Mouse (Mus musculus) spleen, adult 2 months (tissue): Measurements from ENCODE around the gene Dph1. TPM values are rescaled to one million over a fixed set of nuclear protein-coding genes. Genes with fewer than 3 reads are reported as not detected.

Experiments used
- DNase-seq, 2 experiments: peaks; one replicate each; pipeline versions ENCODE4 v3.0.0 to v3.0.0-alpha.2; 2012 to 2021; ENCODE audit warnings: low spot score in 2 of 2, low read depth in 1 of 2
- H3K27ac ChIP-seq: fragments of 200-500 bp; 2 replicates; pipeline ENCODE4 v1.5.1; 2012; ENCODE audit warnings: low read length, inconsistent platforms; ENCODE audit not compliant: insufficient read depth
- H3K27me3 ChIP-seq: fragments of 200-500 bp; 2 replicates; pipeline ENCODE4 v1.6.1; 2012; ENCODE audit warnings: mild to moderate bottlenecking, moderate library complexity, low read length, inconsistent platforms; ENCODE audit not compliant: control insufficient read depth, insufficient read depth
- H3K36me3 ChIP-seq: fragments of 200-500 bp; 2 replicates; pipeline ENCODE4 v1.6.1; 2012; ENCODE audit warnings: mild to moderate bottlenecking, low read length, inconsistent platforms; ENCODE audit not compliant: control insufficient read depth, insufficient read depth
- H3K4me1 ChIP-seq: fragments of 200-500 bp; 2 replicates; pipeline ENCODE4 v1.6.1; 2011; ENCODE audit warnings: inconsistent platforms; ENCODE audit not compliant: control insufficient read depth, insufficient read depth, insufficient read length
- H3K4me3 ChIP-seq: fragments of 200-500 bp; 2 replicates; pipeline ENCODE4 v1.5.1; 2011; ENCODE audit warnings: mild to moderate bottlenecking, inconsistent platforms; ENCODE audit not compliant: insufficient read depth, insufficient read length; ENCODE audit errors: extremely low read depth
- CTCF ChIP-seq: fragments of 200-500 bp; IDR thresholded peaks from 2 replicates; pipeline ENCODE4 v1.5.1; 2011; ENCODE audit warnings: mild to moderate bottlenecking, inconsistent platforms; ENCODE audit not compliant: insufficient read depth, insufficient read length, insufficient replicate concordance; ENCODE audit errors: extremely low read depth
- POLR2A ChIP-seq: fragments of 200-500 bp; IDR thresholded peaks from 2 replicates; pipeline ENCODE4 v1.6.1; 2011; ENCODE audit warnings: low read depth, low read length, inconsistent platforms
- WGBS: fragments of 180-500 bp; shearing (Covaris S2); methylation state at CpG from one replicate; pipeline ENCODE4 v1.1.7; 2018; 5-methylcytosine and 5-hydroxymethylcytosine counted together
- polyA plus RNA-seq: library from polyadenylated mRNA; depleted of rRNA; stranded (reverse); fragments of >200 nt; gene quantifications from 2 replicates; pipeline ENCODE4 v1.2.3, GENCODE M21; 2012

Dph1 gene
- polyA plus RNA-seq, 1 experiment, result 29.2 TPM

GRCm38 (mm10) chr11:75160954-75161353 lies 30.1 kb downstream of the Dph1 start:
- H3K36me3 ChIP-seq, result peaks cover 19% of the 10 kb centered on the region
- H3K4me3 ChIP-seq, result no peak overlapping the region
- TF ChIP-seq CTCF (no peak), POLR2A (no peak)
- H3K4me1 ChIP-seq, result peaks cover 8% of the 10 kb centered on the region
- 87% methylated on average over 7 of the region's 7 CpGs for WGBS
- peaks cover 5% of the 10 kb centered on the region; the same call in 1 of the 2 replicates for H3K27me3 ChIP-seq
- no peak for DNase-seq
- H3K27ac ChIP-seq, result no peak overlapping the region

DNA sequence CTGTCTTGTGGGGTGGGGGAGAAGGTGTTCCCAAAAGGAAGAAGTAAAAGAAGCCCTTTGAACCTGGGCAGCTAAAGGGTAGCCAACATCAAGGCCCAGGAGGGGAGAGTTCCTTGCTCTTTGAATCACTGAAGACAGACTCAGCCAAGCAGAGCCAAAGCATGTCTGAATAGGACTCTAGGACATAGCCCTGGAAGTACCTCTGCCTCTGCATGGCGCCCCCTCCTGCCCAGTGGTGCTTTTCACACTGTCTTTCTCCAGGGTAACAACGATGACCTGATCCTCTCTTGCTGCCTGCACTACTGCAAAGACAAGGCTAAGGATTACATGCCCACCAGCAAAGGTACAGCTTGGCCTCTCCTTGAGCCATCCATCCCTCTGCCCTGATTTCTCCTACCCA lies 31.5 kb downstream of the Dph1 start:
- WGBS, result 66% methylated on average over 2 of the region's 2 CpGs
- H3K27ac ChIP-seq, result no peak overlapping the region
- no peak for TF ChIP-seq POLR2A
- peak; percentile 19; the same call in 1 of the 2 replicates for TF ChIP-seq CTCF
- H3K36me3 ChIP-seq, result peaks cover 19% of the 10 kb centered on the region
- no peaks in the 10 kb centered on the region; the same call in 1 of the 2 replicates for H3K4me1 ChIP-seq
- no peak overlapping the region for H3K4me3 ChIP-seq
- peak in 1 of 2 experiments; percentile 36 for DNase-seq
- no peaks in the 10 kb centered on the region; the same call in 1 of the 2 replicates for H3K27me3 ChIP-seq

DNA sequence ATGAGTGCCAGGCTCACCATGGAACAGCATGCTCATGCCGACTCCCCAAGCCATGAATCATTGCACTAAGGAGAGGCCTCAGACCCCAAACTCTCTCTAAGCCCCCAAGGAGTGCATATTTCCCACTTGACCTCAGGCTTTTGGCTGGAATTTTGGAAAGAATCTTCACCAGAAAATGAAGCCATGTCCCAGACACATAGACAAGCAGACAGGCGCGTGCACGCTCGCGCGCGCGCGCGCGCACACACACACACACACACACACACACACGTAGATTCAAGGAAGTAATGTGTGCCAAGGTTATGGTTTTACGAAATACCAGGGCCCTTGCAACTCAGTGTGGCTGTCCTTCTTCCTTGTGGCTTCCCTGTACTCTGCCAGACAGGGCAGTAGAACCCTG lies 32.6 kb downstream of the Dph1 start:
- TF ChIP-seq POLR2A (no peak), CTCF (no peak)
- DNase-seq, result no peak
- WGBS, result 83% methylated on average over 14 of the region's 14 CpGs

DNA sequence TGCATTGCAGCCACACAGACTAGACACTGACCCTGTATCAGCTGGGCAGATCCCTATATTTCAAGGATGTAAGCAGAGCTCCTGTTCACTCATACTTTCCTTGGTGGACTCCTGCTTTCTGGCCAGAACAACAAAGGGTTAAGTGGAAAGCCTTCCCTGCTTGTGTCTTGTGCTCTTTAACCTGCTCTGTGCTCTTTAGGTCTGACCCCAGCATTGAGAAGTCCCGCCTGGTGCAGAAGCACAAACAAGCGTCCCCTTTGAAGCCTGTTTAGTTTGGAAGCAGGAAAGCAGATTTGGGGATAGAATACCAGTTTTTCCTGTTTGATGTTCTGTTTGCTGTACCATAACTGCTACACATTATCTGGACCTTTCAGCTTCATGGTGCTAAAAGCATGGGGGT lies 33.1 kb downstream of the Dph1 start:
- Histone ChIP-seq H3K36me3 (peaks cover 16% of the 10 kb centered on the region), H3K27ac (no peak overlapping the region), H3K27me3 (no peaks in the 10 kb centered on the region; the same call in 1 of the 2 replicates), H3K4me3 (no peak overlapping the region), H3K4me1 (peaks cover 5% of the 10 kb centered on the region; the same call in 1 of the 2 replicates)
- WGBS, result 92% methylated on average over 2 of the region's 2 CpGs
- DNase-seq, result no peak
- TF ChIP-seq CTCF (no peak), POLR2A (no peak)

More for the DNA sequence above, 32.6 kb downstream of the Dph1 start:
- peaks cover 18% of the 10 kb centered on the region for H3K36me3 ChIP-seq
- H3K4me1 ChIP-seq, result peaks cover 1% of the 10 kb centered on the region; the same call in 1 of the 2 replicates
- H3K27me3 ChIP-seq, result no peaks in the 10 kb centered on the region; the same call in 1 of the 2 replicates
- no peak overlapping the region for H3K27ac ChIP-seq
- no peak overlapping the region for H3K4me3 ChIP-seq

GRCm38 (mm10) chr11:75157037-75157436 lies 34.0 kb downstream of the Dph1 start:
- Histone ChIP-seq H3K4me3 (no peak overlapping the region), H3K27ac (no peak overlapping the region), H3K36me3 (peaks cover 12% of the 10 kb centered on the region), H3K27me3 (no peaks in the 10 kb centered on the region; the same call in 1 of the 2 replicates), H3K4me1 (peaks cover 5% of the 10 kb centered on the region; the same call in 1 of the 2 replicates)
- DNase-seq, result no peak
- TF ChIP-seq CTCF (no peak), POLR2A (no peak)
- 66% methylated on average over 4 of the region's 4 CpGs for WGBS

DNA sequence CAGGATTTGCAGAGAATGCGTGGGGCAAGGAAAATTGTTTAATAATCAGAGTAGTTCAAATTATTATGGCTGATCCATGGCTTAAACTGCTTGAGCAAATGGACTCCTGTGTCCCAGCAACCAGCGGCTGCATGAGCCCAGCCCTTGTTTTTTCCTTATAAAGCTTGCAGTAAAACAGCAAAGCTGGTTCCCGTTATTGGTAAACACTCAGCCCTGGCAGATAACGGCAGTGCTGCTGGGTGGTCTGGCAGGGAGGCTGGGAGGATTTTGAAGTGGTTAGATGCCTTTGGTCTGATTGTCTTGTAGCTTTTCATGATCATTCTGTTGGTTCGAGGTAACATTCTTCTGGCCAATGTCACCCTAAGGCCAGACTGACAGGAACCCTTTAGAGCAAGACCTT lies 34.6 kb downstream of the Dph1 start:
- no peak overlapping the region for H3K27ac ChIP-seq
- H3K36me3 ChIP-seq, result peaks cover 11% of the 10 kb centered on the region
- no peak for TF ChIP-seq CTCF
- TF ChIP-seq POLR2A, result no peak
- no peaks in the 10 kb centered on the region; the same call in 1 of the 2 replicates for H3K27me3 ChIP-seq
- no peak for DNase-seq
- H3K4me1 ChIP-seq, result peaks cover 5% of the 10 kb centered on the region; the same call in 1 of the 2 replicates
- H3K4me3 ChIP-seq, result no peak overlapping the region
- 90% methylated on average over 5 of the region's 5 CpGs for WGBS

DNA sequence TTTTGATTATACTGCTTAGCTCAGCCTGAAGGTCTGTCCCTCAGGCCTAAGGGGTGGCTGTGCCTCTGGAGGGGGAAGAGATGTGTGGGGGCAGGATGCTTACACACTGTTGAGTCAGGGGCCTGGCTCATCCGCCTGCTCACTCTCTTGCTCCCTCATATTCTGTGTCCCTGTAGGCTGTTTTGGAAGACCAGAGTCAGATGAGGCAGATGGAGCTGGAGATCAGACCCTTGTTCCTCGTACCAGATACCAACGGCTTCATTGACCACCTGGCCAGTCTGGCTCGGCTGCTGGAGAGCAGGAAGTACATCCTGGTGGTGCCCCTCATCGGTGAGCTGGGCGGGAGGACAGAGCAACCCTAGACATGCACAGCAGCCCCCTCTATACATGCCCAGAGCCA lies 35.1 kb downstream of the Dph1 start:
- WGBS, result 75% methylated on average over 6 of the region's 6 CpGs

More for the DNA sequence above, 35.1 kb downstream of the Dph1 start:
- Histone ChIP-seq H3K27me3 (no peaks in the 10 kb centered on the region; the same call in 1 of the 2 replicates), H3K27ac (no peak overlapping the region), H3K4me1 (peaks cover 5% of the 10 kb centered on the region; the same call in 1 of the 2 replicates), H3K36me3 (peaks cover 12% of the 10 kb centered on the region), H3K4me3 (no peak overlapping the region)
- no peak for DNase-seq
- TF ChIP-seq POLR2A (no peak), CTCF (no peak)
